Mouse (Mus musculus) liver, embryonic 15.5 days (tissue): ENCODE results near the gene Cela3a. TPM values are rescaled to one million over a fixed set of nuclear protein-coding genes. Genes with fewer than 3 reads are reported as not detected.

Experiments used
- polyA plus RNA-seq: library from polyadenylated mRNA; unstranded; fragments of >200 nt; fragmentation: Nextera tagmentation; extraction: Ambion mirVana; gene quantifications from 2 replicates; pipeline ENCODE4 v1.2.1, GENCODE M21; 2015

The Cela3a gene
- polyA plus RNA-seq, 1 experiment from 2014 or later: not detected

Other genes with a start within 250 kb of the Cela3a start
- 0.15 and 0.40 TPM in 2 replicates for gene Wnt4, start 132.3 kb downstream of the Cela3a start, polyA plus RNA-seq
- 247 and 249 TPM in 2 replicates for gene Cdc42, start 52.1 kb downstream of the Cela3a start, polyA plus RNA-seq
- gene Cela3b, start 20.7 kb upstream of the Cela3a start, polyA plus RNA-seq: 0.18 and 1.0 TPM in 2 replicates
- not detected in 2 replicates for gene 1700013G24Rik, start 43.5 kb upstream of the Cela3a start, polyA plus RNA-seq
- 3.9 and 5.1 TPM in 2 replicates for gene Hspg2, start 59.0 kb upstream of the Cela3a start, polyA plus RNA-seq
- gene Ldlrad2, start 164.8 kb upstream of the Cela3a start, polyA plus RNA-seq: not detected in 2 replicates
- 27.1 and 27.5 TPM in 2 replicates for gene Usp48, start 184.0 kb upstream of the Cela3a start, polyA plus RNA-seq